Mouse (Mus musculus) limb, embryonic 10.5 days (tissue): ENCODE results near the gene Ccl21b. TPM values are rescaled to one million over a fixed set of nuclear protein-coding genes. Genes with fewer than 3 reads are reported as not detected.
"Not testable (repeated sequence)": the region's sequence is repeated elsewhere in the genome, so short reads cannot be mapped to it uniquely, and the experiment has no call there.

Experiments used
- DNase-seq: peaks from one replicate; pipeline ENCODE4 v3.0.0-alpha.2; 2017; ENCODE audit warnings: low spot score
- H3K27ac ChIP-seq: fragments of 300-500 bp; sonication (generic); 2 replicates; pipeline ENCODE4 v1.5.1; 2016; ENCODE audit warnings: mild to moderate bottlenecking
- H3K27me3 ChIP-seq: fragments of 300-500 bp; sonication (generic); 2 replicates; pipeline ENCODE4 v1.6.1; 2016; ENCODE audit warnings: low read depth, mild to moderate bottlenecking; ENCODE audit not compliant: poor library complexity, severe bottlenecking
- H3K36me3 ChIP-seq: fragments of 300-500 bp; sonication (generic); 2 replicates; pipeline ENCODE4 v1.6.1; 2016; ENCODE audit warnings: mild to moderate bottlenecking, moderate library complexity
- H3K4me1 ChIP-seq: fragments of 300-500 bp; sonication (generic); 2 replicates; pipeline ENCODE4 v1.6.1; 2016
- H3K4me3 ChIP-seq: fragments of 300-500 bp; sonication (generic); 2 replicates; pipeline ENCODE4 v1.5.1; 2016; ENCODE audit warnings: mild to moderate bottlenecking, moderate library complexity
- H3K9me3 ChIP-seq: fragments of 300-500 bp; sonication (generic); replicated peaks from 2 replicates; pipeline ENCODE4 v1.6.1; 2016; ENCODE audit warnings: mild to moderate bottlenecking
- WGBS: fragments of 180-500 bp; shearing (Covaris S2); methylation state at CpG from one replicate; pipeline ENCODE4 v1.1.7; 2016; 5-methylcytosine and 5-hydroxymethylcytosine counted together
- polyA plus RNA-seq: library from polyadenylated mRNA; unstranded; fragments of >200 nt; fragmentation: Nextera tagmentation; extraction: Ambion mirVana; gene quantifications from 2 replicates; pipeline ENCODE4 v1.2.1, GENCODE M21; 2016

Gene Ccl21b
- polyA plus RNA-seq = not detected in 2 replicates

DNA sequence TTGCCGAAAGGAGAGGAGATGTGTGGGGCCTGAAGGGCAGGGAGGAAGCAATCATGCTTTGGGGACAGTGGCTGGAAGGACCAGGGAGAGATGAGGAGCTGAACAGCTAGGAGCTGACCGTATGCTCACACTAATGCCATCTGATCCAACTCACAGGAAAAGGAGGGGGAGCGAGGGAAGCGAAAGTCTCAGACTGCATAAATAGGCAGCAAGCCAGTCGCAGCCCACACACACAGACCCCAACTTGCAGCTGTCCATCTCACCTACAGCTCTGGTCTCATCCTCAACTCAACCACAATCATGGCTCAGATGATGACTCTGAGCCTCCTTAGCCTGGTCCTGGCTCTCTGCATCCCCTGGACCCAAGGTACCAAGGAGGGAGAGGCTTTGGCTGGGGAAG is at the start of gene Ccl21b:
TSS of gene Ccl21b (plus strand) at position 301 of the 400 bp plus-strand sequence.
- H3K27ac ChIP-seq, H3K36me3 ChIP-seq, H3K4me3 ChIP-seq, DNase-seq, H3K9me3 ChIP-seq, H3K4me1 ChIP-seq, H3K27me3 ChIP-seq: not testable (repeated sequence)
- no CpG with 5 or more reads among the region's 5 CpGs for WGBS

DNA sequence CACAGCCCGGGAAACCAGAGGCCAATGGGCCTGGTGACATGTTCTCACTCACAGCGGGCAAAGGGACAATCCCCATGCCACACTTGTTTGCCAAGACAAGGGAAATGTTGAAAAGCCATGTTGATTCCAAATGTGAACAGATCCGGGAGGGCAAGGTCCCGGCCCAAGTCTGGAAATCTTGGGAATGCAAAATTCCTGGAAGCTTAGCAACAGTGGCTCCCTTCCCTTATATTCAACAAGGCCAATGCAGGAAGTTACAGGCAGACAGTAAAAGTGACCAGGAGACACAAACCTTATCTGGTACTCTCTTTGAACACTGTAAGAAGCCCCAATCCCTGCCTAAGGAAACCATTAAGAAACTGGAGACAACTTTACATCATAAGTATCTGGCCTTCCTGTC is 15.2 kb upstream of the Ccl21b start, which contains the start of gene Gm10600:
TSS of gene Gm10600 (plus strand) at position 301 of the 400 bp plus-strand sequence.
- not testable (repeated sequence) for DNase-seq, H3K27ac ChIP-seq, H3K27me3 ChIP-seq, H3K9me3 ChIP-seq, H3K4me1 ChIP-seq, H3K4me3 ChIP-seq, H3K36me3 ChIP-seq
- WGBS = no CpG with 5 or more reads among the region's 4 CpGs

DNA sequence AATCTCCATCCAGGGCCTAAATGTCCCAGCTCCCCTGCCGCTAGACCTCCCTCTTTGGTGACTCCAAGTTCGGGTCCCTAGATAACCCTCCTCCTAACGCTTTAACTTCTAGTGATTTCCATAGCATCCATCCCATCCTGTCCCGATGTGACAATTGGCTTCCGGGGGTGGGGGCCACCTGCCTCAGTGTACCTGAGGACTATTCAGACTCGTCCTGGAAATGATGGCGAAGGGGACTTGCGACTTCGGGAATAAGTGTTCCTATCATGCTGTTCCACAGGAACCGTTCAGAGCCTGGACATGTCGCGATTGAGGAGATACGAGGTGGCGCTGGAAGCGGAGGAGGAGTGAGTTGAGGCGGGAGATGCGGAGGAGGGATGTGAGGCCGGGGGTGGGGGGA is 38.4 kb downstream of the Ccl21b start, which contains the start of gene Gm21953:
TSS of gene Gm21953 (plus strand) at position 301 of the 400 bp plus-strand sequence.
- not testable (repeated sequence) for H3K9me3 ChIP-seq, DNase-seq, H3K4me3 ChIP-seq, H3K27ac ChIP-seq, H3K4me1 ChIP-seq, H3K36me3 ChIP-seq, H3K27me3 ChIP-seq
- WGBS = no CpG with 5 or more reads among the region's 18 CpGs

Other genes with a start within 250 kb of the Ccl21b start
- gene Gm21093, start 221.0 kb upstream of the Ccl21b start, polyA plus RNA-seq = not detected in 2 replicates
- gene Gm3893, start 164.6 kb upstream of the Ccl21b start, polyA plus RNA-seq = not detected in 2 replicates
- 1.2 TPM in 1 of 2 replicates, not detected in the other for gene Gm13304, start 140.9 kb upstream of the Ccl21b start, polyA plus RNA-seq
- gene Gm13306, start 102.3 kb upstream of the Ccl21b start, polyA plus RNA-seq = not detected in 2 replicates
- gene Gm13305, start 87.2 kb upstream of the Ccl21b start, polyA plus RNA-seq = not detected in 2 replicates
- gene Gm10600, start 15.1 kb upstream of the Ccl21b start, polyA plus RNA-seq = not detected in 2 replicates
- not detected in 2 replicates for gene Gm21953, start 38.5 kb downstream of the Ccl21b start, polyA plus RNA-seq
- not detected in 2 replicates for gene Fam205a3, start 62.6 kb downstream of the Ccl21b start, polyA plus RNA-seq
- not detected in 2 replicates for gene Gm21586, start 183.6 kb downstream of the Ccl21b start, polyA plus RNA-seq
- gene Gm2163, start 211.0 kb downstream of the Ccl21b start, polyA plus RNA-seq = 0.10 TPM in 1 of 2 replicates, not detected in the other